Mouse (Mus musculus): Measurements from ENCODE around the gene Tep1. TPM values are rescaled to one million over a fixed set of nuclear protein-coding genes. Genes with fewer than 3 reads are reported as not detected.

Tep1 gene
- total and polyA plus RNA-seq, 2 experiments = 9.0 to 13.1 TPM

DNA sequence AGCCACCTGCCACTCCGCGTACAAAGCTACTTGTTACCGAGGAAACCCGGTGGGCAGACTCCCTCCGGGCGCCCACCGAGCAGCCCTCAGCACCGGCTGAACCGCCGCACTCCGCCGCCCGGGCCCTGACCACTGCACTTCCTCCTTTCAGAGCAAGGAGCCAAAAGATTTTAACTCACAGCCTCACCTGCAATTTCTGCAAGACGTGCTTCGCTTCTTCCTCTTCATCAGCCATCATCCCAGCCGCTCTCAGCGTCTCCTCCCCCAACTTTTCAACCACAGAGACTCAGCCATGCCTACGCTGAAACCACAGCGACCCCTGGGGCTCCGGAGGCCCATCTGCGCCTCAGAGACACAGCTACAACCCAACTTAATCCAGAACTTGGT lies 85.1 kb downstream of the Tep1 start, which contains the start of gene Ttc5:
TSS of gene Ttc5 (minus strand) at position 269 of the 387 bp plus-strand sequence.
- Histone ChIP-seq H3K27me3 (ENCODE audit: control insufficient read depth, insufficient read depth, low read length) (no peaks in the 10 kb centered on the region), H3K4me3 (ENCODE audit: insufficient read depth, low read depth, low read length) (peak within 1 kb of the TSS; percentile 92), H3K79me2 (ENCODE audit: control insufficient read depth, insufficient read depth, low read length) (no peaks in the 10 kb centered on the region), H3K9ac (ENCODE audit: low read depth, low read length) (peak within 1 kb of the TSS; percentile 78), H3K4me1 (ENCODE audit: control insufficient read depth, insufficient read depth, low read length) (no peaks in the 10 kb centered on the region), H3K36me3 (ENCODE audit: control insufficient read depth, insufficient read depth, low read length) (peaks cover 3% of the 10 kb centered on the region; the same call in 1 of the 2 replicates), H3K27ac (replicated peaks; ENCODE audit: insufficient read depth, low read depth, low read length) (no peak within 1 kb of the TSS)
- WGBS = 1% methylated on average over 21 of the region's 21 CpGs
- TF ChIP-seq CTCF (IDR thresholded peaks at IDR 0.05; ENCODE audit: low read depth, low read length) (peak; percentile 94), POLR2A (IDR thresholded peaks at IDR 0.05; ENCODE audit: extremely low read depth, insufficient read depth, low read length) (no peak)
- peak; percentile 75 for DNase-seq (ENCODE audit: extremely low read depth, low read depth, low spot score)

DNA sequence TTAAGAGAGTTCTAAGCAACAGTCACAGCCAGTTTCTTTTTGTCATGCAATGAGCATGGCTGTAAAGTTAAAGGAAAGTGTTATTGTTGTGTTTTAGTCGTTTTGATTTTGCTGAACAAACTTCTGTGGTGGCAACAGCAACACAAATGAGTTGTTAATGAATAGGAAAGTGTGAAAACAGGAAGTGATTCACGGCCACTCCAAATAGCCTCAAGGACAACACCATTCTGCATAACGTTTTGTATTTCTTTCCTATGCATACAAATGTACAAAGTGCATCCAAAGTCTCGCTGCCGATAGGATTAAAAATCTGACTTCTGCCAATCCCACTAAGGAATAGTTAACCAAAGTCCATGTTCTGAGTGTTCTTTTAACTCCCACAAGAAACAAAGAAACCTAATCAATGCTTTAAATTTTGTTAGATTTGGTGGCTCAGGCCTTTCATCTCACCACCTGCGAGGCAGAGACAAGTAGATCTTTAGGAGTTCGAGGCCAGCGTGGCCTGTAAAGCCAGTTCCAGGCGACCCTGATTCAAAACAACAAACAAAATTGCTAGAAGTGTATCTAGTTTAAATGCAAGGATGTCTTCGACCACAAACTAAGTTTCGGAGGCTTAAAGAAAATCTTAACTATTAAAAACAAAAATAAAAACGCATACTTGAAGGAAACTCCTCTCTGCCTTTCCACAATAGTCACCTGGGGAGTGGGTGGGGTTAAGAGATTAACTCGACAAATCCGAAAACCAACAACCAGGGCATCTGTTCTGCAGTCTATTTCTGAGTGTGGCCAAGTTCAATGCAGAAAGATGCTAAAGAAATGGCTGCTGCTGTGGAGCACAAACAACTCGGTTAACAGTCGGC lies 85.7 kb downstream of the Tep1 start:
- Histone ChIP-seq H3K9ac (ENCODE audit: low read depth, low read length) (peak overlapping the region; percentile 78), H3K4me3 (ENCODE audit: insufficient read depth, low read depth, low read length) (peak overlapping the region; percentile 92), H3K36me3 (ENCODE audit: control insufficient read depth, insufficient read depth, low read length) (peaks cover 3% of the 10 kb centered on the region; the same call in 1 of the 2 replicates), H3K27ac (replicated peaks; ENCODE audit: insufficient read depth, low read depth, low read length) (no peak overlapping the region), H3K27me3 (ENCODE audit: control insufficient read depth, insufficient read depth, low read length) (no peaks in the 10 kb centered on the region), H3K79me2 (ENCODE audit: control insufficient read depth, insufficient read depth, low read length) (no peaks in the 10 kb centered on the region), H3K4me1 (ENCODE audit: control insufficient read depth, insufficient read depth, low read length) (no peaks in the 10 kb centered on the region)
- peak; percentile 46 for DNase-seq (ENCODE audit: extremely low read depth, low read depth, low spot score)
- 17% methylated on average over 16 of the region's 16 CpGs for WGBS
- TF ChIP-seq POLR2A (IDR thresholded peaks at IDR 0.05; ENCODE audit: extremely low read depth, insufficient read depth, low read length) = no peak
- TF ChIP-seq CTCF (IDR thresholded peaks at IDR 0.05; ENCODE audit: low read depth, low read length) = no peak

DNA sequence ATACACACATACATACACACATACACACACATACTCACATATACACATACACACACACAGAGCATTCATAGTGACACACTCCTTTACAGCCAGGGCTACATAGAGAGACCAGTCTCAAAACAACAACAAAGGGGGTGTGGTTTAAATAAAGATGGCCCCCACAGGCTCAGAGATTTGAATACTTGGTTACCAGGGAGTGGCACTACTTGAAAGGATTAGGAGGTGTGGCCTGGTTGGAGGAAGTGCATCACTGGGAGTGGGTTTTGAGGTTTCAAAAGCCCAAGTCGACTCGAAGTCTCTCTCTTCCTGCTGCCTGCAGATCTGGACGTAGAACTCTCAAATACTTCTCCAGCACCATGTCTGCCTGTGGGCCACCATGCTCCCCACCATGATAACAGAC lies 88.2 kb downstream of the Tep1 start:
- no peaks in the 10 kb centered on the region for H3K27me3 ChIP-seq (ENCODE audit: control insufficient read depth, insufficient read depth, low read length)
- WGBS = 92% methylated on average over 3 of the region's 3 CpGs
- H3K36me3 ChIP-seq (ENCODE audit: control insufficient read depth, insufficient read depth, low read length) = peaks cover 7% of the 10 kb centered on the region; the same call in 1 of the 2 replicates
- TF ChIP-seq CTCF (IDR thresholded peaks at IDR 0.05; ENCODE audit: low read depth, low read length) = no peak
- TF ChIP-seq POLR2A (IDR thresholded peaks at IDR 0.05; ENCODE audit: extremely low read depth, insufficient read depth, low read length) = no peak
- H3K4me1 ChIP-seq (ENCODE audit: control insufficient read depth, insufficient read depth, low read length) = no peaks in the 10 kb centered on the region
- no peaks in the 10 kb centered on the region for H3K79me2 ChIP-seq (ENCODE audit: control insufficient read depth, insufficient read depth, low read length)
- no peak overlapping the region for H3K27ac ChIP-seq (replicated peaks; ENCODE audit: insufficient read depth, low read depth, low read length)
- no peak overlapping the region for H3K4me3 ChIP-seq (ENCODE audit: insufficient read depth, low read depth, low read length)
- DNase-seq (ENCODE audit: extremely low read depth, low read depth, low spot score) = no peak
- H3K9ac ChIP-seq (ENCODE audit: low read depth, low read length) = no peak overlapping the region

Other genes starting within 250 kb of the Tep1 start
- not detected in 2 replicates for gene Olfr745, start 231.2 kb downstream of the Tep1 start, total RNA-seq (2014; rRNA removed)
- gene Olfr745, start 231.2 kb downstream of the Tep1 start, polyA plus RNA-seq (2012; rRNA removed) = not detected in 2 replicates
- gene Olfr746, start 223.5 kb downstream of the Tep1 start, total RNA-seq (2014; rRNA removed) = not detected in 2 replicates
- gene Olfr746, start 223.5 kb downstream of the Tep1 start, polyA plus RNA-seq (2012; rRNA removed) = not detected in 2 replicates
- not detected in 2 replicates for gene Olfr747, start 177.4 kb downstream of the Tep1 start, total RNA-seq (2014; rRNA removed)
- gene Olfr747, start 177.4 kb downstream of the Tep1 start, polyA plus RNA-seq (2012; rRNA removed) = not detected in 2 replicates
- gene Olfr748, start 163.2 kb downstream of the Tep1 start, total RNA-seq (2014; rRNA removed) = not detected in 2 replicates
- gene Olfr748, start 163.2 kb downstream of the Tep1 start, polyA plus RNA-seq (2012; rRNA removed) = not detected in 2 replicates
- not detected in 2 replicates for gene Olfr749, start 125.5 kb downstream of the Tep1 start, total RNA-seq (2014; rRNA removed)
- not detected in 2 replicates for gene Olfr749, start 125.5 kb downstream of the Tep1 start, polyA plus RNA-seq (2012; rRNA removed)
- gene Ttc5, start 85.0 kb downstream of the Tep1 start, total RNA-seq (2014; rRNA removed) = 10.3 and 12.5 TPM in 2 replicates
- gene Ttc5, start 85.0 kb downstream of the Tep1 start, polyA plus RNA-seq (2012; rRNA removed) = 7.1 and 8.2 TPM in 2 replicates
- 0.92 TPM in 1 of 2 replicates, not detected in the other for gene Ccnb1ip1, start 62.8 kb downstream of the Tep1 start, total RNA-seq (2014; rRNA removed)
- not detected in 2 replicates for gene Ccnb1ip1, start 62.8 kb downstream of the Tep1 start, polyA plus RNA-seq (2012; rRNA removed)
- gene Parp2, start 62.7 kb downstream of the Tep1 start, total RNA-seq (2014; rRNA removed) = 11.0 and 11.5 TPM in 2 replicates
- 4.8 and 6.2 TPM in 2 replicates for gene Parp2, start 62.7 kb downstream of the Tep1 start, polyA plus RNA-seq (2012; rRNA removed)
- gene Klhl33, start 26.9 kb upstream of the Tep1 start, total RNA-seq (2014; rRNA removed) = 0.07 and 0.09 TPM in 2 replicates
- 0.05 TPM in 1 of 2 replicates, not detected in the other for gene Klhl33, start 26.9 kb upstream of the Tep1 start, polyA plus RNA-seq (2012; rRNA removed)
- 69.2 and 85.0 TPM in 2 replicates for gene Osgep, start 54.3 kb upstream of the Tep1 start, total RNA-seq (2014; rRNA removed)
- 41.5 and 50.1 TPM in 2 replicates for gene Osgep, start 54.3 kb upstream of the Tep1 start, polyA plus RNA-seq (2012; rRNA removed)
- 27.8 and 33.6 TPM in 2 replicates for gene Apex1, start 54.4 kb upstream of the Tep1 start, total RNA-seq (2014; rRNA removed)
- 27.1 and 28.4 TPM in 2 replicates for gene Apex1, start 54.4 kb upstream of the Tep1 start, polyA plus RNA-seq (2012; rRNA removed)
- gene Pip4p1, start 60.3 kb upstream of the Tep1 start, total RNA-seq (2014; rRNA removed) = 11.9 and 18.7 TPM in 2 replicates
- 40.5 and 43.6 TPM in 2 replicates for gene Pip4p1, start 60.3 kb upstream of the Tep1 start, polyA plus RNA-seq (2012; rRNA removed)
- 102 and 111 TPM in 2 replicates for gene Pnp, start 60.5 kb upstream of the Tep1 start, total RNA-seq (2014; rRNA removed)
- gene Pnp, start 60.5 kb upstream of the Tep1 start, polyA plus RNA-seq (2012; rRNA removed) = 83.1 and 97.7 TPM in 2 replicates
- 51.7 and 94.7 TPM in 2 replicates for gene Gm49342, start 74.0 kb upstream of the Tep1 start, total RNA-seq (2014; rRNA removed)
- 45.7 and 80.3 TPM in 2 replicates for gene Gm49342, start 74.0 kb upstream of the Tep1 start, polyA plus RNA-seq (2012; rRNA removed)
- gene Pnp2, start 85.4 kb upstream of the Tep1 start, total RNA-seq (2014; rRNA removed) = 0.81 and 1.1 TPM in 2 replicates
- 0.16 TPM in 1 of 2 replicates, not detected in the other for gene Pnp2, start 85.4 kb upstream of the Tep1 start, polyA plus RNA-seq (2012; rRNA removed)
- 0.09 TPM in 1 of 2 replicates, not detected in the other for gene Rnase10, start 137.2 kb upstream of the Tep1 start, total RNA-seq (2014; rRNA removed)
- gene Rnase10, start 137.2 kb upstream of the Tep1 start, polyA plus RNA-seq (2012; rRNA removed) = 0.09 and 0.11 TPM in 2 replicates
- gene Rnase9, start 171.3 kb upstream of the Tep1 start, total RNA-seq (2014; rRNA removed) = not detected in 2 replicates
- not detected in 2 replicates for gene Rnase9, start 171.3 kb upstream of the Tep1 start, polyA plus RNA-seq (2012; rRNA removed)
- not detected in 2 replicates for gene Rnase11, start 179.6 kb upstream of the Tep1 start, total RNA-seq (2014; rRNA removed)
- not detected in 2 replicates for gene Rnase11, start 179.6 kb upstream of the Tep1 start, polyA plus RNA-seq (2012; rRNA removed)
- gene Rnase12, start 187.1 kb upstream of the Tep1 start, total RNA-seq (2014; rRNA removed) = 0.27 TPM in 1 of 2 replicates, not detected in the other
- gene Rnase12, start 187.1 kb upstream of the Tep1 start, polyA plus RNA-seq (2012; rRNA removed) = not detected in 2 replicates
- not detected in 2 replicates for gene Olfr750, start 203.9 kb upstream of the Tep1 start, total RNA-seq (2014; rRNA removed)
- gene Olfr750, start 203.9 kb upstream of the Tep1 start, polyA plus RNA-seq (2012; rRNA removed) = not detected in 2 replicates
- gene Rnase4, start 220.5 kb upstream of the Tep1 start, total RNA-seq (2014; rRNA removed) = 1,910 and 2,134 TPM in 2 replicates
- gene Rnase4, start 220.5 kb upstream of the Tep1 start, polyA plus RNA-seq (2012; rRNA removed) = 1,816 and 2,115 TPM in 2 replicates
- gene Ang, start 220.6 kb upstream of the Tep1 start, total RNA-seq (2014; rRNA removed) = 224 and 249 TPM in 2 replicates
- gene Ang, start 220.6 kb upstream of the Tep1 start, polyA plus RNA-seq (2012; rRNA removed) = 541 and 671 TPM in 2 replicates
- not detected in 2 replicates for gene Eddm3b, start 243.9 kb upstream of the Tep1 start, total RNA-seq (2014; rRNA removed)
- gene Eddm3b, start 243.9 kb upstream of the Tep1 start, polyA plus RNA-seq (2012; rRNA removed) = not detected in 2 replicates

Data from liver, adult 2 months (tissue).